Mouse (Mus musculus) olfactory bulb, adult 2 months (tissue): ENCODE measurements around the gene Tcf7l1.

Source experiments
- CTCF ChIP-seq: fragments of 200-500 bp; IDR thresholded peaks from 2 replicates; pipeline ENCODE4 v1.5.1; 2012; ENCODE audit warnings: low read depth, mild to moderate bottlenecking, low read length, moderate library complexity; ENCODE audit not compliant: insufficient read depth
- POLR2A ChIP-seq: fragments of 200-500 bp; IDR thresholded peaks from 2 replicates; pipeline ENCODE4 v1.6.1; 2012; ENCODE audit warnings: mild to moderate bottlenecking, low read depth, low read length, moderate library complexity; ENCODE audit not compliant: insufficient read depth

- 0 out of 2 replicates have a peak, but pooled peaks have one; percentile 12 for TF ChIP-seq POLR2A
- no peak for TF ChIP-seq CTCF
Observed at GRCm38 (mm10) chr6:72677510-72678220, 111.4 kb downstream of the Tcf7l1 start.
